Mouse (Mus musculus): ENCODE measurements around the gene Gm7579.
"Not testable (repeated sequence)": the region's sequence is repeated elsewhere in the genome, so short reads cannot be mapped to it uniquely, and the experiment has no call there.

The Gm7579 gene

DNA sequence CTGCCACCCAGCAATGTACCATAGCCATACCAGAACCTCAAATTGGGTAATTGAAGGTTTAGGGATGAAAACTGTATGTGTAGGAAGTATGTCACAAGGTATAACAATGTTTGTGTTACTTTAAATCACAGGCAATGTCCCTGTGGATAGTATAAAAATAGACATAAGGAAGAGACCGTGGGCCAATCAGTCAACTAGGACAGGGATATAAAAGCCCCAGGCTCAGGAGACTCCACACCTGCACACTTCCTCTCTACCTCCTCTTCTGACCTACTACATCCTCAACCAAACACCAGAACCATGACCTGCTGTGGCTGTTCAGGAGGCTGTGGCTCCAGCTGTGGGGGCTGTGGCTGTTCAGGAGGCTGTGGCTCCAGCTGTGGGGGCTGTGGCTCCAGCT is at the start of gene Gm7579:
Gene Gm7579 (plus strand): TSS at position 301 of the 400 bp plus-strand sequence.
- DNase-seq (ENCODE audit: low read depth, low spot score), result no peak

DNA sequence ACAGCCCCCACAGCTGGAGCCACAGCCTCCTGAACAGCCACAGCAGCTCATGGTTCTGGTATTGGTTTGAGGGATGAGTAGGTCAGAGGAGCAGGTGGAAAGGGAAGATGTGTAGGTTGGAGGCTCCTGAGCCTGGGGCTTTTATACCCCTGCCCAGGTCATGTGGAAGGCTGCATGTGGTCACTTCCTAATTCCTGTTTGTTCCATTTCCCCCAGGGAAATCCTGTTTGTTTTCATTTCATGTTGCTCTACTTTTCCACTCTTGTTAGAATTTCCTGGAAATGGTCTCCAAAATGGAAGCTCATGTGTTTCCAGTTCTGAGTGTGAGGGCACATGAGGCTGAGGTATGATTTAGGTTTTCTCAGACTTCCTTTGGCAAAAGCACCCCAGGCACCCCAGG is 46.0 kb upstream of the Gm7579 start, which contains the start of gene Gm4553:
Gene Gm4553 (minus strand): TSS at position 101 of the 400 bp plus-strand sequence.
- not testable (repeated sequence) for DNase-seq (ENCODE audit: low read depth, low spot score)

DNA sequence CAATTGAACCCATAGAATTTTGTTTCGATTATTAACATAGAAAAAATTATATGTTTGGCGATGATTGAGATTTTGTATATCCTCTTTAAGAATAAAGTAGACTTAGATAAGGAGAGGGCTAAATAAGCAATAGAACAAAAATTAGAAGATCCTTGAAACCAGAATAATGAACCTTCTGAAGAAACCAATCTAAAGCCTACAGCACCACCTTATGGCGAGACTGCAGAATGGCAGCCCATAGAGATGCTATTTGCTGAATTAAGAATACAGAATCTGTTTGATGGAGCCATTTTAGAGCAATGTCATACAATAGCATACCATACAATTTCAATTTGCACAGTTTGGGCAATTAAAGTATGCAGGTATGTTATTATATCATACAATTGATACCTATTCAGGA is 41.8 kb upstream of the Gm7579 start:
- DNase-seq (ENCODE audit: low read depth, low spot score), result peak; percentile 54

DNA sequence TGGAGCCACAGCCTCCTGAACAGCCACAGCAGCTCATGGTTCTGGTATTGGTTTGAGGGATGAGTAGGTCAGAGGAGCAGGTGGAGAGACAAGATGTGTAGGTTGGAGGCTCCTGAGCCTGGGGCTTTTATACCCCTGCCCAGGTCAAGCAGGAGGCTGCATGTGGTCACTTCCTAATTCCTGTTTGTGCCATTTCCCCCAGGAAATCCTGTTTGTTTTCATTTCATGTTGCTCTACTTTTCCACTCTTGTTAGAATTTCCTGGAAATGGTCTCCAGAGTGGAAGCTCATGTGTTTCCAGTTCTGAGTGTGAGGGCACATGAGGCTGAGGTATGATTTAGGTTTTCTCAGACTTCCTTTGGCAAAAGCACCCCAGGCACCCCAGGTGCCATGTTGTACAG is 35.8 kb upstream of the Gm7579 start, which contains the start of gene Krtap5-2:
Gene Krtap5-2 (minus strand): TSS at position 101 of the 400 bp plus-strand sequence.
- not testable (repeated sequence) for DNase-seq (ENCODE audit: low read depth, low spot score)

DNA sequence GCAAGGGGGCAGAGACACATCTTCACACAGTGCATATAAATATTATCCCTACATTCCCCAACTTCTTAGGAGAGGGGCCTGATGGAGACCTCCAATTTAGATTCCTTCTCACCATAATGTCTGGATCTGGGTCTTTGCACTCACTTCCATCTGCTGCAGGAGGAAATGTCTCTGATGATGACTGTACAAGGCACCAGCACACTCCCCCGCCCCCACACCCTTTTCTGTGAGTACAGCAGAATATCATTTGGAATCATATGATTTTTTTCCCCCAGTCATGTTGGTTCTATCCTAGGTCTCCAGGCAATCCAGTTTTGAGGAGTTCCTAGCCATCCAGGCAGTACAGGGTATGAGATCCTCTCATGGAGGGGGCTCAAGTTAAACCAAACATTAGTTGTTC is 33.0 kb upstream of the Gm7579 start:
- no peak for DNase-seq (ENCODE audit: low read depth, low spot score)

DNA sequence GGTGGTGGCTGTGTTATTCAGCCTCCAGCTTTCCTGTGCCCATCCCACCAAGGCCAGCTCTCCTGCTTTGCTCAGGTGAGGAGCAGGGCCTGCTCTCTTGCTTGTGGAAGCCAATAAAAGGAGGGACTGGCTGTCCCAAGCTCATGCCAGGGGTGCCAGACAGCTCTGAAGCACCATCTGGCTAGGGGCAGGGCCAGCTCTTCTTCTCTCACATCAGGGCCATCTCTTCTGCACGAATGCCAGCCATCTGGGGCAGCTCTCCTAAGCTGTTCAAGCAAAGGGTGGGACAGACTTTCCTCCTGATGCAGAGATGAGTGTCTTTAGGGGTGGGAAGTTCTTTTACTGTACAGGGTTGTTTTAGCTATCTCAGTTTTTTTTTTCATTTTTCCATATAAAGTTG is 30.6 kb upstream of the Gm7579 start:
- no peak for DNase-seq (ENCODE audit: low read depth, low spot score)

DNA sequence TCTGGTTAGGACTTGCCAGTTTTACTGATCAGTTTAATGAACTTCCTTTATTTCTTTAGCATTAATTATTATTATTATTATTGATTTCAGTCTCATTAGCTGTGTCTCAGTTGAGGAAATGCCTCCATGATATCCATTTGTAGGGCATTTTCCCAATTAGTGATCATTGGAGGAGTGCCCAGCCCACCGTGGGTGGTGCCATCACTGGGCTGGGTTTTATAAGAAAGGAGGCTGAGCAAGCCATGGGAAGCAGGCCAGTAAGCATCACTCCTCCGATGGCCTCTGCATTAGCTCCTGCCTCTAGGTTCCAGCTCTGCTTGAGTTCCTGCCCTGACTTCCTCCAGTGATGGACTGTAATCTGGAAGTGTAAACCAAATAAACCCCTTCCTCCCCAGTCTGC is 23.5 kb upstream of the Gm7579 start:
- DNase-seq (ENCODE audit: low read depth, low spot score), result no peak

DNA sequence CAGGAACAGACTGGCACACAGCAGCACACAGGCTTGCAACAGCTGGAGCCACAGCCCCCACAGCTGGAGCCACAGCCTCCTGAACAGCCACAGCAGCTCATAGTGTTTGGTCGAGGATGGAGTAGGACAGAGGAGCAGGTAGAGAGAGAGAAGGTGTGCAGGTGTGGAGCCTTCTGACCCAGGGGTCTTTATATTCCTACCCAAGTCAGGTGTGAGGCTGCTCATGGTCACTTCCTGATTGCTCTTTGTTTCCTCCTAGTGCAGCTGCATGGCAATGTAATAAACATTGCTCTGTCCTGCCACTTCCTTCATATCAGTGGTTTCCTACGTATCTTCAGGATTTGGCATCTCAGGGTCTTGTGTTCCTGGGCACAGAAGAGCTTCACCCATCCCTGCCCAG is 21.4 kb upstream of the Gm7579 start, which contains the start of gene Gm10153:
Gene Gm10153 (minus strand): TSS at position 101 of the 400 bp plus-strand sequence.
- DNase-seq (ENCODE audit: low read depth, low spot score), result no peak

DNA sequence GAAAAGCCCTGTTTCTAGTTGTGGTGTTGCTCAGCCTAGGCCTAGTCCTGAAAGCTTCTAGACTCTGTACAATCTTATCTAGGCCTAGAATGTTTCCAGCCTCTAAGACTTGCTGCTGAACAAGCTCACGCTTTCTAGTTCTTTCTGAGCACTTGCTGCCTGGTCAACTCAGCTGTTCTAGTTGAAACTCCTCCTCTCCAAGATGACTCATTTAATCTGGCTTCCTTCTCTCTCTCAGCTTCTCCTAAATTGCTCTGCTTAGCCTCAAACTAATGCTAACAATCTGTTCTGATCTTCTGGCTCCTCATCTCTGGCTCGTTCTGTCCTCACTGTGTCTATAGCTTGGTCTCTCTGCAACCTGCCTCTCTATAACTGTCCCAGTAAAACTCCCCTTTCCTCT is 12.9 kb upstream of the Gm7579 start:
- DNase-seq (ENCODE audit: low read depth, low spot score), result no peak

DNA sequence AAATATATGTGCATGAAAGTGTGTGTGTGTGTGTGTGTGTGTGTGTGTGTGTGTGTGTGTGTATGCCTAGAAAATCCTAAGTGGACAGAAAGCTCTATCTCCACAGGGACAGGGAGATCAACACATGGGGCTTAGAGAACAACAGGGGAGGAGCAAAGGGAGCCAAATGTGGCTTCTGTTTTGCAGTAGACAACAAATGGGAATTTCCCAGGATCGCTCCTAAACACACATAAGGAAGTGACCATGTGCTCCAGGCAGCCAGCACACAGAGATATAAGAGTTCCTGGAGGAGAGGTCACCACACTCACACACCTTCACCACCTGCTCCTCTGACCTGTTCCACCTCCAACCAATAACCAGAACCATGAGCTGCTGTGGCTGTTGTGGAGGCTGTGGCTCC is 10.6 kb upstream of the Gm7579 start, which contains the start of gene Krtap5-3:
Gene Krtap5-3 (plus strand): TSS at position 301 of the 400 bp plus-strand sequence.
- DNase-seq (ENCODE audit: low read depth, low spot score), result no peak

DNA sequence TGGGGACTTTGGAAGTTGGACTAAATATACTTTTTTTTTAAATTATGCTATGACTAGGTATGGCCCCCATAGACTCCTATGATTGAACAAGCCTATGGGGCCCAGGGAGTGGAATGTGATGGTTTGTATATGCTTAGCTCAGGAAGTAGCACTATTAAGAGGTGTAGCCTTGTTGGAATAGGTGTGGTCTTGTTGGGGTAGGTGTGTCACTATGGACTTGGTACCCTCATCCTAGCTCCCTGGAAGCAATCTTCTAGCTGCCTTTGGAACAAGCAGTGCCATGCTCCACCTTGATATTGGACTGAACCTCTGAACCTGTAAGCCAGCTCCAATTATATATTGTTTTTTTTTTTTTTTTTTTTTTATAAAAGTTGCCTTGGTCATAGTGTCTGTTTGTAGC is 6.2 kb upstream of the Gm7579 start:
- no peak for DNase-seq (ENCODE audit: low read depth, low spot score)

DNA sequence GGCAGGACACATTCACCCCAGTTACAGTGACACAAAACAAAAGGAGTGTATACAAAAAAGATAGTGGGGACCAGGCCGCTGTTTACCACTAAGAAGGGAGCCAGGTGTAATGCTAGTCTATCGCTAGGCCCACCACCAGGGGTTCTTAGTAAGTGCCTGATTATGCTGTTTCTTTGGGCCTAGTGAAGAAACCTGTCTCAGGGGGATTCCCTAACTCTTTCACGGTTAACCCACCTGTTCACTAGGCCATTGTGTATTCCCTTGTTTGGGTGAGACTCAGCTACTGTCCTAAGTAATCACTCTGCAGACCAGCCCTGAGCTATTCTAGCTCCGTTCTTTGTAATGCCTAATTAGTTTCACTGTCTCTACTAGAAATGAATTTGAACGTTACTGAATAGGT is 4.8 kb upstream of the Gm7579 start:
- DNase-seq (ENCODE audit: low read depth, low spot score), result peak; percentile 59

DNA sequence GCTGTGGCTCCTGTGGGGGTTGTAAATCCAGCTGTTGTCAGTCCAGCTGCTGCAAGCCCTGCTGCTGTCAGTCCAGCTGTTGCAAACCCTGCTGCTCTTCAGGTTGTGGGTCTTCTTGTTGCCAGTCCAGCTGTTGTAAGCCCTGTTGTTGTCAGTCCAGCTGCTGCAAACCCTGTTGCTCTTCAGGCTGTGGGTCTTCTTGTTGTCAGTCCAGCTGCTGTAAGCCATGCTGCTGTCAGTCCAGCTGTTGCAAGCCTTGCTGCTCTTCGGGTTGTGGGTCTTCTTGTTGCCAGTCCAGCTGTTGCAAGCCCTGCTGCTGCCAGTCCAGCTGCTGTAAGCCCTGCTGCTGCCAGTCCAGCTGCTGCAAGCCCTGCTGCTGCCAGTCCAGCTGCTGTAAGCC is 477 bp downstream of the Gm7579 start:
- not testable (repeated sequence) for DNase-seq (ENCODE audit: low read depth, low spot score)

DNA sequence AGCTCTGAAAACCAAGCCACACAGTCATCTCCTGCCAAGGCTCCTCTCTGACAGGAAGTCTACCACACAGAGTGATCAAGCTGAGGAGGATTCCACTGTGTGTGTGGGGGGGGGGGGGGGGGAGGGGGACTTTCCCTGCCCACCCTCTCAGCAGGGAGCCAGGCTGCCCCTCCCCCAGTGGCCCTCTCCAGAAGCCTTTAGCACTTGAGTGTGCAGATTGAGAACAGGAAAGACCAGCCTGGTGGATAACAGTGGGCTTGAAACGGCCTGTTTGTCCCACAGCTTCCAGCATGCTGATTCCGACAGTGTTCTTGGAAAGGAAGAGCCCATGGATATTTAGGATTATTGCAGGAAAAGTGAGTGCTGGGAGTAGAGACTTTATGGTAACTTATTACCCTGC is 12.9 kb downstream of the Gm7579 start:
- DNase-seq (ENCODE audit: low read depth, low spot score), result peak; percentile 19

DNA sequence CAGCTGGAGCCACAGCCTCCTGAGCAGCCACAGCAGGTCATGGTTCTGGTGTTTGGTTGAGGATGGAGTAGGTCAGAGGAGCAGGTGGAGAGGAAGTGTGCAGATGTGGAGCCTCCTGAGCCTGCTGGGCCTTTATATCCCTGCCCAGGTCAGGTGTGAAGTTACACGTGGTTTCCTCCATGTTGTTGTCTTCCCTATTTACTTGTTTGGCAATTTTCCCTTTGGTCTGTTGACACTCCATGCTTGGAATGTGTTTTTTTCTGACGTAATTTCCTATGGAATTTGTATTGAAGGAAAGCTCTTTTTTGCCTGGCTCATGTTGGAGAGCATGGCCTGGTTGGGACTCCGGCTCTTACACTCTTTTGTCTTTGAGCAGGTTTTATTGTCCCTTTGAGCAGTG is 18.2 kb downstream of the Gm7579 start, which contains the start of gene Krtap5-5:
Gene Krtap5-5 (minus strand): TSS at position 101 of the 400 bp plus-strand sequence.
- not testable (repeated sequence) for DNase-seq (ENCODE audit: low read depth, low spot score)

DNA sequence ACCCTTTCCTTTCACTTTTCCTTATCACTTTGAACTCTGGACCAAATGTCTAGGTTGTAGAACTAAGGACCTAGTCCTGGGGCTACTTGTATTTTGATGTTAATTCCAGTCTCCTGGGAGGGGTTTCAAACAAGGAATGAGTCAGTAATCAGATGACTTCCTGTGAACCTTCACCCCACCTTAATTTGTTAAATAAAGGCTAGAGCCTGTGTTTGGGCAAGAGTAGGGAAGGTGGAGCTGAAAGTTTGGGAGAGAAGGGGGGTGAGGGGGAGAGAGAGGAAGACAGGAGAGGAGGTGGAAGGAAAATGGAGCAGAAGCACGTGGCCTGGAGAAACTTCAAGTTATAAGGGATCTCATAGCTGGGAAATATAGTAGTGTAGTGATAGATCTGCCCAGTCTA is 19.9 kb downstream of the Gm7579 start:
- peak; percentile 91 for DNase-seq (ENCODE audit: low read depth, low spot score)

DNA sequence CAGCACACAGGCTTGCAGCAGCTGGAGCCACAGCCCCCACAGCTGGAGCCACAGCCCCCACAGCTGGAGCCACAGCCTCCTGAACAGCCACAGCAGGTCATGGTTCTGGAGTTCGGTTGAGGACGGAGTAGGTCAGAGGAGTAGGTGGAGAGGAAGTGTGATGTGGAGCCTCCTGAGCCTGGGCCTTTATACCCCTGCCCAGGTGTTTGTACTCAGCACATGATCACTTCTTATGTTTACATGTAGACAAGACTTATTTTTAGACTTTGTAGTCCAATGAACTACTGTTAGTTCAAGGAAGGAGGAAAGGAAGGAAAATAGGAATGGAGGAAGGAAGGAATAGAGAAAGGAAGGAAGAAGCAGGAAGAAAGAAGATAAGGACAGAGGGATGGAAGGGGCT is 29.3 kb downstream of the Gm7579 start, which contains the start of gene Gm40460:
Gene Gm40460 (minus strand): TSS at position 101 of the 400 bp plus-strand sequence.
- DNase-seq (ENCODE audit: low read depth, low spot score), result no peak

DNA sequence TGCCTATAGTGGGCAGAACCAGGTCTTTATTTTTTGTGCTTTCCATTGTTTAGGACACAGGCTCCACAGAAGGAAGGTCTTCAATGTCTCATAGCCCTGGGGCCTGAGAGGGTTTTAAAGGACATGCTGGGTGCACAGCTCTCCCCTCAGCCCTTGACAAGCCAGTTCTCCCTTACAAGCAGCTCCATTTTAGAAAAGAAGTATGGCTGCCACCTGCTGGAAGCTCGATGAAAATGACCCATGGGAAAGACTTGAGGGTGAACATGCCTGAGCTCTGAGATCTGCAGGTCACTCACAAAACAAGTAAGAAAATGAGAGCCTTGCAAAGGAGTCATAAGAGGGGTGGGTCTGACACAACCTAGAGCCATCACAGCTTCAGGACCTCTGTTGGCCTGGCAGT is 38.2 kb downstream of the Gm7579 start:
- DNase-seq (ENCODE audit: low read depth, low spot score), result peak; percentile 62

DNA sequence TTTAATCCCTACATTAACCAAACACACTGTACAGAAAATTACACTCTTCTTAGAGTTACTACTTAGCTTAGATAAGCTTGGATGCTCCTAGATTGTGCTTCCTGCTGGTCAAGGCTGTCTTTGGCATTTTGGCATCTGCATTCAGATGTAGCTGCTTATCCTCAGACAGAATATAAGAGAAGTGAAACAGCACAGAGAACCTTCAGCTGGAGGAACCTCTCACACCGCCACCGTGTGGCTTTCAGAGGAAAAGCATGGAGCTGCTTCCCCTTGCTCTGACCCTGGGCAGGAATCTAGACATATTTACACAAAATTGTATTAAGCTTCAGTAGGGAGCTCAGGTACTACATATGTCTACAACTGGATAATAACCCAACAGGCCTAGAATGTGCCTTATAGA is 43.9 kb downstream of the Gm7579 start:
- peak; percentile 48 for DNase-seq (ENCODE audit: low read depth, low spot score)

DNA sequence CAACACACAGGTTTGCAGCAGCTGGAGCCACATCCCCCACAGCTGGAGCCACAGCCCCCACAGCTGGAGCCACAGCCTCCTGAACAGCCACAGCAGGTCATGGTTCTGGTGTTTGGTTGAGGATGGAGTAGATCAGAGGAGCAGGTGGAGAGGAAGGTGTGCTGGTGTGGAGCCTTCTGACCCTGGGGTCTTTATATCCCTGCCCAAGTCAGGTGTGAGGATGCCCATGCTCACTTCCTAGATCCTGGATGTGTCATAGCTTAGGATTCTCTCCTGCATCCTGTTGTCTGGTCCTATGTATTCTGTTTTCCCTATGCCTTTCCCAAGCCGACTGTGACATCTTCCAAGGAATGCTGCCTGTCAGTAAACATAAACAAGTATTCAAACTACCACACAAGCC is 46.6 kb downstream of the Gm7579 start, which contains the start of gene Gm2431:
Gene Gm2431 (minus strand): TSS at position 101 of the 400 bp plus-strand sequence.
- DNase-seq (ENCODE audit: low read depth, low spot score), result not testable (repeated sequence)
